Mouse (Mus musculus) urinary bladder, postnatal 14 days (tissue): ENCODE data around the gene Kdm7a.
A peak's percentile ranks its signal among the peaks of the same experiment; 100 is the strongest.

Source experiments
- DNase-seq: peaks from one replicate; pipeline ENCODE4 v3.0.0; 2021; ENCODE audit warnings: low spot score

Gene Kdm7a

DNA sequence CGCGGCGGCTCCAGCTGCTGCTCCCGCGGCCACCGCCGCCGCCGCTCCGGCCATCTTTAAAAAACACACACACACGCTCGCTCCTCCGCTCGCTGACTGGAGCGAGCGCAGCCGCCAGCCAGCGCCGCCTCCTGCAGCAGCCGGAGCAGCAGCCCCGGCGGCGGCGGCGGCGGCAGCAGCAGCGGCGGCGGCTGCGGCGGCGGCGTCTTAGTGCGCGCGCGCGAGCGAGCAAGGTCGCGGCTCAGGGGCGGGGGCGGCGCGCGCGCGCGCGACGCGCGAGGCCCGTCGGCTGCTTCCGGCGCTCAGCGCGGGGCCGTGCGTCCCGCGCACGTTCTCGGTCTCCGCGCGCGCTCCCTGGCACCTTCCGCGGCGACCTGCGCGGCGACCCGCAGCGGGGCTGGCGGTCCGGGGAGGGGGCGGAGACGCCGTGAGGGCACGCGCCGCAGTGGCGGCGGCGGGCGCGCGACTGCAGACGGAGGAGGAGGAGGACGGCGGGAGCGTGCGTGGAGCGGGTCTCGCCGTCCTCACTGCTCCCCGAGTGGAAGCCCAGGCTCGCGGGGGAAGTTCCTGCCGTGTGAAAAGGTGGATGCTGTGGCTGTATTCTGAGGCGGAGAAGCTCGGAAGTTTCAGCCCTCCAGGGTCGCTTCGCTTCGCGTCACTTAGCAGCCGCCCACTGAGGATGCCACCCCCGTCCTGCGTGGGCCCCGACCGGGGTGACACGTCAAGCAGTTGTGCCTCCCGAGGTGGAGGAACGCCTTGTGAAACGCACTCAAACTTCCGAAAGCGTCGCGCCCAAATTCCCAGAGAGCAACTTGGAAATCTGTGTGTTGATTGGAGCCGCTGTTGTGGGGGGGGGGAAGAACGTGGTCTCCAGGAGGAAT is at the start of gene Kdm7a:
Gene Kdm7a (minus strand): TSS at position 209 of the 881 bp plus-strand sequence.
- DNase-seq = peak; percentile 84

DNA sequence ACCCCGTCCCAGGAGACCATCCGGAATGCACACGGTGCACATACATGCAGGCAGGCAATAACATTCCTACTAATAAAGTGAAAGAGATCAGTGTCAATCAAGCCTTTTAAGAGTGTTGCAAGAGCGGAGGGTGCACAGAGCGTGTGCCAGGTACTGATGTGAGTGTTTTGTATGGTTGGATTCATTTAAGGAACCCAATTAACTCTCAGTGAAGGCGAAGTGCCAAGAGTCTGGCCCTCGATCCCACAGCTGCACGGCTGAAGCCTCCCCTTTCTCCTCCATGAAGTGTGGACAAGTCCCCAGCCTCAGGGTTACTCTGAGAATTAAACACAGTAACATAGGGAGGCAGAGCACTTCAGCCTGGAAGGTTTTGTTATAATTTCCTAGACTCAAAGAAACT is 48.7 kb upstream of the Kdm7a start:
- no peak for DNase-seq

DNA sequence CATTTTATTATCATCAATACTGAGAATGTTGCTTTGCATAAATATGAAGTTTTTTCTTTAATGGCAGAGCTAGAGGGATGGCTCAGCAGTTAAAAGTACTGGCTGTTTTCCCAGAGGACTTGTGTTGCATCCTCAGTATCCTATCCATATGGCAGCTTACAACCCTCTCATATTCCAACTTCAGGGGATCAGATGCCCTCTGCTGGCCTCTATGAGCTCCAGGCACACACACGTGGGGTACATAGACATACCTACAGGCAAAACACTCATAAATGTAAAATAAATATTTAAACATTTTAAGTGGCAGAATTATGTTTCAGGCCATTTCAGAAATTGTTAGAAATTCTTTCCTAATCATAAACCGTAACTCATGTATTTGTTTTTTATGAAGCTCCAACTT is 43.5 kb upstream of the Kdm7a start:
- no peak for DNase-seq

DNA sequence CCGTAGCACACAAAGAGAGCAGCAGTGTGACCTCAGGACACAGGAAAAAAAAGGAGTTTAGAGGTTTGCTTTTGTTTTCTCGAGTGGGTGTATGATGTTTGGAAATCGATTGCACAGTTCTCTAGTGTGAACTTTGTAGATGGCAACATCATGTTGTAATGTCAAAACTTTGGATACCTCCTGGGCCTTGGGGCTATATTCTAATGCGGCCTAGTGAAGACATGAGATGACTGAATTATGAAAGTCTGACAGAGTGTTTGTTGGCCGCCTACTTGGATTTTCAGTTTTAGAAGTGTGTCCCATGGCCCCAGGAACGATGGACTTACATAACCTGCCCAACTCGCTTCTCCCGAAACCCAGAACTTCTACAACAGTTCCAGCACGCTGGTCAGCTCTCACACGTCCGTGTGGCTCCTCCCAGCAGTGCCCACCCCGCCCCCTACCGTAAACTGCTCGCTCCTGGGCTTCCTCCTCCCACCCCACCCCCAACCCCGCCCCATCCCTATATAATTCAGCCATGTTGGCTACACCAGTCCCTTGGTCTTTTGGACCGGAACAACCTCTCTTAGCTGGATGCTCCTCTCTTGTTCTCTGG is 42.7 kb upstream of the Kdm7a start:
- no peak for DNase-seq

DNA sequence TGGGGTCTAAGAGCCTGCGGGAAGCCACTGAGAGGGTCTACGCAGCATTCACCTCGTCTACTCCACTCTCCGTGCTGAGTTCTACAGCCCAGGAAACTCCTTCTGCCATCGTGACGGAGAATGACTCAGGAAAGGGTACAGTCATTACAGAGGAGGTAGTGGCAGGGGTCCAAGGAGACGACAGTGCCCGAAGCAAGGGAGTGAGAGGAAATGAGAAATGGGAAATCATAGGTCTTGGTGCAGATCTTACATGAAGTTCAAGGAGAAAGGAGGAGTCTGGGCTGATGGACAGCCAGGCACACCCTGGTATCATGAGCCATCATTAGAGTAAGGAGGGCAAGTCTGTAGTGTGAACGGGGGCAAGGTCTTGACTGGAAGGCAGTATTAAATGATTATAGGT is 37.5 kb upstream of the Kdm7a start:
- DNase-seq = peak; percentile 23

DNA sequence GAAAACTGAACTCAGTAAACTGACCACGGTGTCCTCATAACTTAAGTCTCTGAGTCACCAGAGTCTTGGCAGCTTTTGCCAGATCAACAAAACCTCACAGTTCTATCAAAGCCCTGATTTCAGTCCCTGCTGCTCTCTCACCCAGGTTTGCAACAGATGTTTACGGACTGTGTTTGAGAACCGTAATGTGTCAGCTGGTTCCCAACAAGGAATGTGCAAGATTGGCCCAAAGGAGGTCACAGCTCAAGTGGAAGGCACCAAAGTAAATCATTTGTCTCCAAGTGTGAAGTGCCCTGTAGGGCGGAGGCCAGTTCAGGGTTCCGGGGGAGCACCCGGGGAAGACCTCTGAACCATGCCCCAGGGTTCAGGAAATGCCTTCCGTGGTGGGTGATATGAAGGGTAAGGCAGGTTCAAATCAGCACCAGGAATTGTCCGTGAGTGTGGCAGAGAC is 36.9 kb upstream of the Kdm7a start:
- no peak for DNase-seq

DNA sequence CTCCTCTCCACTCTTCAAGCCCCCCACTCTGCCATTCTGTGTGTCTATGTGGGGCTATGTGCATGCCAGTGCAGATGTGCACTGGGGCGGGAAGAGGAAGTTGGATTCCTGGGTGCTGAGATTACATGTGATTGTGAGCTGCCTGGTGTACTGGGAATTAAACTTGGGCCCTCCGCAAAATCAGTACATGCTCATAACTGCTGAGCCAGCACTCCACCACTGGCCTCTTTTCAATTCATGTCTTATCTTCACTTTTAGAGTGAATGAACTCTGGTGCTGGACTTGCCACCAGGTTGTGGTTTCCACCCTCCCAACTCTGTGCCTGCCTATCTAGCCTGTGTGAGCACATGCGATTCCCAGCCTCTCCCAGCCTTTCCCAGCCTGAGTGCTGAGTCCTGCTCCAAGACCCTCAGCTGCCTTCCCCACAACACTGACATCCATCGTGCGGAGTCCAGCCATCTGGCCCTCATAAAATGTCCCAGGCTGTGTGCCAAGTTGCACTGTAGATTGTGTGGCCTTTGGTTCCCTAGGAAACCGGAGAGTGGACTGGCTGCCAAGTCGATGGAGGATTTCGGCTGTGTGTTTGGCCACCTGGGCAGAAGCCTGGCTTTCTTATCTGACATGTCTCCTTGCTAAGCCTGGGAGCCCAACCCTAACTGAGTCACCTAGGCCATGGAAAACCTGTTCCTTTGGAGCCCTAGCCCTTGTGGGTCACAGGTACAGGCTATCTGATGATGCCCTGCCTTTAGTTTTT is 36.3 kb upstream of the Kdm7a start:
- peak; percentile 87 for DNase-seq

DNA sequence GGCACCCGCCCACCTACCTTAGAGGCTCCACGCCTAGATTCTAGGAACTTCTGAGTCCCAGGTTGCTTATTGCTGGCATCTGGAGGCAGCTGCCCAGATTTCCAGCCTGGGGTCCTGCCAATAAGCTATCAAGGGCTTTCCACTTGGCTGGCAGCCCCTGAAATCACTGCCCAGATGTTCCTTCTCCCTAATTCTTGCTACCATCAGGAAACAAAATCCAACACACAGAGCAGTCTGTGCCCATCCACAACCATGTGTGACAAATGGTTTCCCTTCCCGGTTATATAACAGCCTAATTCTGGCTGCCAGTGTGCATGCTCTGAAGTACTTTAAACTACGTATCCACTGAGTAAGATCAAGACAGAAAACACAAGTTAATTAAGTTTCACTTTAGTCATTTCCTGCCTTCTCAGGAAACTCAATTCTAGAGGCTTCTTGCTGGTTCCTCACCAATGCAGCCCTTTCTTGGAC is 34.9 kb upstream of the Kdm7a start:
- no peak for DNase-seq

DNA sequence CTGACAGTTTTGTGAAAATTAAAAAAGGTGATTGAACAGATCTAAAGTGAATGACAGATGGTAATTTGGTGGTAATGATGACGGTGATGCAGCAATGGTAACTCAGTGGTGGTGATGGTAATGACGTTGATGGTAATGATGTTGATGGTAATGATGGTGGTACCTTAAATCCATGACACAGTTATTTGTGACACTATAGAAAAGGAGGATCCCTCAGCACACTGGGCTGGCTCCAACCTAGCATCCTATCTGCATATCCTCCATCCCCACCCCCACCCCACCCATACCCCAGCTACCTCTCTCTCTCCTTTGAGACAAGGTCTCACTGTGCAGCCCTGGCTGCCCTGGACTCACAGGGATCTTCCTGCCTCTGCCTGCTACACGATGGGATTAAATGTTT is 34.4 kb upstream of the Kdm7a start:
- no peak for DNase-seq

DNA sequence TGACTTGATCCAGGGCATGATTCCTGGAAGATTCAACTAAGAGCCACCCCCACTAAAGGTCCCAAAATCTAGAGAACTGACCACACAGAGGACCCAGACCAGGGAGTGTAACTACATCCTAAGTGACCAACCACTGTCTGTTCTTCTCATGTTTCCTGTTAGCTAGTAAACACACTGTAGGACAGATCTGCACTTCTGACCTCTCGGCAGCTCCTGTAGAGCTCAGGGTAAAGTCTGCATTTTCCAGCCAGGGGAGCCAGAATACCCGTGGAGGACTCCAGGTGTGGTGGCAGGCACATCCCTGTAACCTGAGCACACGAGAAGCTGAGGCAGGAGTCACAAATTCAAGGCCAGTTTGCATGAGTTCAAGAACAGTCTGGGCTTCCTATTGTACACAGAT is 31.3 kb upstream of the Kdm7a start:
- no peak for DNase-seq

DNA sequence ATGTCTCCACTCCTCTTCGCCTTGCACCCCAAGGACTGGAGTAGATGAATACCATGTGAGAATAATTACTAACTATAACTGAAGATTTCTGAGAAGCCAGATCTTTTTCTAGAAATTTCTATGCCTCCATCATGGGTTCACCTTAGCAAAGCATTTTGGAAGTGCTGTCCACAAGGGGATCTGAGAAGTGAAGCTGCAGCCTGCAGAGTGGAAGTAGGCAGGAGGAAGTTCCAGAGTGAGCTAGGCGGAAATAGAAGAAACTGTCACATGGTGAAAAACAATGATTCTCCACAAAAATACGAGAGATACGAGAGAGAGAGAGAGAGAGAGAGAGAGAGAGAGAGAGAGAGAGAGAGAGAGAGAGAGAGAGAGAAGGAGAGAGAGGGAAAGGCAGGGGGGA is 26.0 kb upstream of the Kdm7a start:
- no peak for DNase-seq

DNA sequence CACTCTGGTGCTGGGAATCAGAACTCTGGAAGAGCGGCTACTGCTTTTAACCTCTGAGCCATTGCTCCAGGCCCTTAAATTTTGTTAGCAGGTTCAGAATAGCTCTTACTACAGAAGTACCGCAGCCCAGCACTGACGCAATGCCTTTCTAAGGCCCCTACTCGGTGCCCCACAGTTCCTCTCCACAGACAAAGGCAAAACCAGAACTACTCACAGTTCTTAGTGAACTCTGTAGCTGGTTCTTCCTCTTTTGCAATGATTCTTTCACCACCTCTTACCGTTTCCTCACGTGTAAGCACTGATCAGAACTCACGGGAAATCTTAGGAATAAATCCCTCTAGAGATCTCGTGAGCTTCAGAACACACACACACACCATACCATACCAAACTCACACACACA is 24.1 kb upstream of the Kdm7a start:
- DNase-seq = no peak

DNA sequence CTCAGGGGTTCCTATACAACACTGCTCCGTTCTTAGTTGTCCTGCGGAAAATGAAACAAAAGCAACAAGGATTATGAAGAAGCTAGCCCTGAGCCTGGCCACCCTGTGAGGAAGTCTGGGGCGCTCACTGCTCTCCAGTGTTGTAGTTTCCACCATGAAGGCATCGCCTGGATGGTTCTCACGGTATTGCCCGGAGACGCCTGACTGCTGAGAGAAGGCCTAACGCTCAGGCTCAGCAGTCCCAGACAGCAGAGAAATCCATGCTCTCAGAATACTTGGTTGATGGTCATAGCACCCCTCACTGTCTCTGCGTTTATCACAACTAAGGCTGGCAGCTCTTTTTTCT is 20.0 kb upstream of the Kdm7a start:
- no peak for DNase-seq

DNA sequence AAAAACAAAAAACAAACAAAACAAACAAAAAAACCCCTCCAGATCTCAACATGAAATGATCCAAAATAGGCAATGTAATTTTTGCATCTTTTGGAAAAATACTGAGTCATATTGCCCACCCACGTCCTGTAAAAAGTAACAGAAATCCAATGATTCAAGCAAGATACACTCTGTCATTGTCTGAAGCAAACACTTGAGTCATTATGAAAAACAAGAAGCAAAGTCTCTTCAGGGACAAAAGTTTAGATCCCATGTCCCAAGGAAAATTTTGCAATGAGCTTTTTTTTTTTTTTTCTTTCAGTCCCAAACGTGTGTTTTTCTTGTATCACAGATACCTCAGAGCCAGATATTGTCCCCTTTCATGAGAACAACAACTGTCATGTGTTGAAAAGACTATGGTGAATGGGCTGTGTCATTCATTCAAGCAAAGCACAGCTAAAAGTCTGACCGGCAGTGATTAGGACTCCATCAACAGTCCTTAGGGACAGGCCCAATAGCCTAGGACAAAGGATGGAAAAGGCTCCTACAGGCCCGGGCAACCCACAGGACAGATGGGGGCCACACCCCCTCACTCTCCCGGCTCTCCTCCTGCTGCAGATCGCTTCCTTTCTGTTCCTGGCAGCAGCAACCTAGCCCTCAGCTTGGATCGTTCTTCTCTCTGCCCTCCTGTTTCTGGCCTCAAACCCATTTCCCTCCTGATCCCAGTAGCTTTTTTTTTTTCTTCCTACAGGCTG is 19.5 kb upstream of the Kdm7a start:
- DNase-seq = no peak

DNA sequence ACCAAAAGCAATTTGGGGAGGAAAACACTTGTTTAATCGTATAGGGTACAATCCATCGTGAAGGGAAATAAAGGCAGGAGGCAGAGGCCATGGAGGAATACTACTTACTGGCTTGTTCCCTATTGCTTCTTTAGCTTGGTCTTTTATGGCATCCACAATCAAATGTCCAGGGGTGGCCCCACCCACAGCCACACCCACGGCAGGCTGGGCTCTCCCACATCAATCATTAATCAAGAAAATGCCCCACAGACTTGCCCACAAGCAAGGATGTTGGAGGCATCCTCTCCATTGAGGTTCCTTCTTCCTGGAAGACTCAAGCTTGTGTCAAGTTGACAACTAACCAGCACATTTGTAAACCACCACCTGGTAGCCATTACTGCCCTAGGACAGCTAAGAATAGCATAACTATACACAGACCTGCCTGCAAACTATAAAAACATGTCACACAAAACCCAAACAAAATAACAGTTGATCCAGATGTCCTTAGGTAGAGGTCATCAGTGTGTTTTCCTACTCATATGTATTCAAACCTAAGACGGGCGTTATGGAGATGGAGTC is 16.8 kb upstream of the Kdm7a start:
- DNase-seq = no peak

DNA sequence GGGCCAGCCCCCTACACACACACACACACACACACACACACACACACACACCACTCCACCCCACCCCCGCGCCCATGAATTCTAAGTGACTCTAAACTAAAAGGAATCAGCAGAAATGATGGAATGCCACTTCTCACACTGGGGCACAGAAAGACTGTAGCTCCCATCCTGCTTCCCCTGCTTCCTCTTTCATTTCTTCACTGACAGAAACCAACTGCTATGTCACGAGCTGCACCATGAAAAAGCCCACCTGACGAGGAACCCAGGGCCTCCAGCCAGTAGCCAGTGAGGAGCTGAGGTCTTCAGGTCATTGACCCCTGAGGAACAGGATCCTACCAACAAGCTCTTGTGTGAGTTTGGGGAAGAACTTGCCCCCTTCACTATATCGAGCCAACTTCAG is 15.9 kb upstream of the Kdm7a start:
- DNase-seq = no peak

DNA sequence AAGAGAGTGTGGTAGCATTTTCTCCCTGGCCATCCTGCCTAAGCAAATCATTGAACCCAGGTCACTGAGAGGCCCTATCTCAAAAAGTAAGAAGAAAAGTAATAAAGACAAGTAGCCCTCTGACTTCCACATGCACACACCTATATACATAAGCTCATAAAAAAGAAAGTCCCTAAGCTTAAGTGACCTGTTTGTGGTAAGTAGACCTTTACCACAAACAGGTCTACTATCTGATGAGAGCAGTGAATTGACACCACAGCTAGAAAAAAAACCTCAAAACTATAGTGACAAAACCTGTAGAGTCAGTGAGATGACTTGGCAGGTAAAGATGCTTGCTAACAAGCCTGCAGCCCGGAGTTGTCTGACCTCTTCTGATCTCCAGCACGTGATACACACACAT is 11.4 kb upstream of the Kdm7a start:
- no peak for DNase-seq

DNA sequence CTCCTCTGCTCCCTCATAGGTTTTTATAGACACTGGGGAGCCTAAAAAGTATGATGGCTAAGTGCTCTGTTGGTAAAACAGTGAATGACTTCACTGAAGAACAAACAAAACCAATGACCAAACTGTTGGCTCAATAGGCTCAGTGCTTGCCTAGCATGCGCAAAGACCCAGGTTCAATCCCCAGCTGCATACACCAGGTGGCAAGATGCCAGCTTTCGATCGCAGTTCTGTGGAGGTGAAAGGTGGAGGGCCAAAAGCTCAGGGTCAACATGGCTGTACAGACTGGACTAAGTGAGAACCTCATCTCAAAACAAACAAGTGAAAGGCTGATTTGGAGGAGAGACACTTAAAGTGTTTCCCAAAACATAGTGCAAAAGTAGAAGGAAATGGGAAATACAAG is 10.5 kb upstream of the Kdm7a start:
- DNase-seq = no peak

DNA sequence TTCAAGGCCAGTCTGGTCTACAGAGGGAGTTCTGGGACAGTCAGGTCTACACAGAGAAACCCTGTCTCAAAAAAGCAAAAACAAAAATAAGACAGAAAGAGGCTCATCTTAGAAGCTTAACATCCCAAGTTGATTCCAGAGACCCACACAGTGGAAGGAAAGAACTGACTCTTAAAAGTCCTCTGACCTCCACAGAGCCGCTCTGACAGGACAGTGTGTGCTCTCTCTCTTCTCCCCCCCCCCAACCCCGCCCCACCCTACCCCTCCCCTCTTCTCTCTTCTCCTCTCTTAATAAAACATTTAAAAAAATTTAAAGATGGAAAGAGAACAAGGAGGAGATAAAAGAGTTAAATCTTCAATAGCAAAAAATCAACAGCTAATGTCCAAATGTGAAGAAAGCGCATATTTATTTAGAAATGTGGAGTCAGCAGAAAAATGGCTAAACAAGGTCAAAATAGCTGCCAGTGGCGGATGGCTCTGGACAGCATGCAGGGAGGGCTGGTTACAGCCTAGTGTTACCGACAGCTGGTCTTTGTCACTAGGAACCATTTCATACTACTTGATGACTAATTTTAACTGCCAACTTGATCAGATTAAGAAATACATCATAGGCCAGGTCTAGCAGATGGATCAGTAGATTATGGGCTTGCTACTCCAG is 8.5 kb upstream of the Kdm7a start:
- no peak for DNase-seq

DNA sequence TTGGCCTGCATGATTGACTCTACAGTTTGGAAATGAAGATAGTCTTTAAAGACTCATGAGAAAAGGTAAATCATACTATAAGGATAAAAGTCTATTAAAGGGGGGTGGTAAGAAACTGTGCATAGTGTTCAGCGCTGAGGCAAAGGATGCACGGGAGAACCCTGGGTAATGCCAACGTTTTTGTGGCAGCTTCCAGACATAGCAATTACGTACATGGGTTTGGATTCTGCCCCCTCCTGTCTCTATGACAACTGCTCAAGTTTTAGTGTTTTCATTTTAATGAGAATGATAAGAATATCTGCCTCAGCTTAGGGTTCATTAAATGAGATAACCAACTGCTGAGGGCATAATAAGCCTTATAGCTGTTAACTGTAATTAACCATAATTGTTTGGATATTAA is 3.1 kb upstream of the Kdm7a start:
- DNase-seq = no peak

DNA sequence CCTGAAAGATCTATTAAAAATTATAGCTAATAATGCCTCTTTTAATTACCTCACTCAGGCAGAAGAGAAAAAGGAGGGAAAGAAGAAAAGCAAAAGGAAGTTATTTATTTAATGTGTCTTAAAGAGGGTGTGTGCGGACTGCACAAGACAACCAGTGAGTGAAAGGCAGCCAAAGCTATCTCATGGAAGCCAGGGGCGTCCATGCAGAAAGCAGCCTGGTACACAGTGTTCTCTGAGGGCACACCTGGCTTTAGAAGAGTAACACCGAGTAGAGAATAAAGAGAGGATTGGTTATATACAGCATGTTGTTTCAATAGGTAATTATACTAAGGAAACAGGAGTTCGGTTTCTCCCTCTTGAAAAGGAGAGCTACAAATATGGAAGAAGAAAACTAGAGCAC is 1.6 kb upstream of the Kdm7a start:
- DNase-seq = no peak
